Mouse (Mus musculus): ENCODE data around the gene Ifna6. TPM values are rescaled to one million over a fixed set of nuclear protein-coding genes. Genes with fewer than 3 reads are reported as not detected.

The Ifna6 gene
- polyA plus RNA-seq, 1 experiment from 2014 or later: not detected

Other genes starting within 250 kb of the Ifna6 start
- gene Ifna9, start 235.0 kb upstream of the Ifna6 start, polyA plus RNA-seq (2015; fragmentation: Nextera tagmentation; extraction: Ambion mirVana): not detected in 2 replicates
- gene Ifna12, start 224.0 kb upstream of the Ifna6 start, polyA plus RNA-seq (2015; fragmentation: Nextera tagmentation; extraction: Ambion mirVana): not detected in 2 replicates
- not detected in 2 replicates for gene C87499, start 193.0 kb upstream of the Ifna6 start, polyA plus RNA-seq (2015; fragmentation: Nextera tagmentation; extraction: Ambion mirVana)
- gene Ifna13, start 183.0 kb upstream of the Ifna6 start, polyA plus RNA-seq (2015; fragmentation: Nextera tagmentation; extraction: Ambion mirVana): not detected in 2 replicates
- gene Ifna16, start 150.5 kb upstream of the Ifna6 start, polyA plus RNA-seq (2015; fragmentation: Nextera tagmentation; extraction: Ambion mirVana): not detected in 2 replicates
- gene Ifna2, start 143.5 kb upstream of the Ifna6 start, polyA plus RNA-seq (2015; fragmentation: Nextera tagmentation; extraction: Ambion mirVana): not detected in 2 replicates
- not detected in 2 replicates for gene Ifnab, start 136.1 kb upstream of the Ifna6 start, polyA plus RNA-seq (2015; fragmentation: Nextera tagmentation; extraction: Ambion mirVana)
- gene Gm26566, start 105.6 kb upstream of the Ifna6 start, polyA plus RNA-seq (2015; fragmentation: Nextera tagmentation; extraction: Ambion mirVana): 0.25 and 0.32 TPM in 2 replicates
- gene Klhl9, start 105.0 kb upstream of the Ifna6 start, polyA plus RNA-seq (2015; fragmentation: Nextera tagmentation; extraction: Ambion mirVana): 22.4 and 23.5 TPM in 2 replicates
- not detected in 2 replicates for gene Gm13271, start 72.5 kb upstream of the Ifna6 start, polyA plus RNA-seq (2015; fragmentation: Nextera tagmentation; extraction: Ambion mirVana)
- 0.07 TPM in 1 of 2 replicates, not detected in the other for gene Gm13283, start 67.3 kb upstream of the Ifna6 start, polyA plus RNA-seq (2015; fragmentation: Nextera tagmentation; extraction: Ambion mirVana)
- 0.11 TPM in 1 of 2 replicates, not detected in the other for gene Gm13290, start 53.6 kb upstream of the Ifna6 start, polyA plus RNA-seq (2015; fragmentation: Nextera tagmentation; extraction: Ambion mirVana)
- gene Gm13289, start 50.5 kb upstream of the Ifna6 start, polyA plus RNA-seq (2015; fragmentation: Nextera tagmentation; extraction: Ambion mirVana): not detected in 2 replicates
- gene Gm13272, start 47.6 kb upstream of the Ifna6 start, polyA plus RNA-seq (2015; fragmentation: Nextera tagmentation; extraction: Ambion mirVana): not detected in 2 replicates
- gene Ifnz, start 45.3 kb upstream of the Ifna6 start, polyA plus RNA-seq (2015; fragmentation: Nextera tagmentation; extraction: Ambion mirVana): not detected in 2 replicates
- gene Gm13276, start 41.7 kb upstream of the Ifna6 start, polyA plus RNA-seq (2015; fragmentation: Nextera tagmentation; extraction: Ambion mirVana): not detected in 2 replicates
- gene Gm13277, start 38.8 kb upstream of the Ifna6 start, polyA plus RNA-seq (2015; fragmentation: Nextera tagmentation; extraction: Ambion mirVana): not detected in 2 replicates
- not detected in 2 replicates for gene Gm13278, start 35.9 kb upstream of the Ifna6 start, polyA plus RNA-seq (2015; fragmentation: Nextera tagmentation; extraction: Ambion mirVana)
- gene Gm13275, start 32.9 kb upstream of the Ifna6 start, polyA plus RNA-seq (2015; fragmentation: Nextera tagmentation; extraction: Ambion mirVana): not detected in 2 replicates
- gene Gm13279, start 30.0 kb upstream of the Ifna6 start, polyA plus RNA-seq (2015; fragmentation: Nextera tagmentation; extraction: Ambion mirVana): not detected in 2 replicates
- gene Gm13285, start 27.8 kb upstream of the Ifna6 start, polyA plus RNA-seq (2015; fragmentation: Nextera tagmentation; extraction: Ambion mirVana): 0.15 and 0.23 TPM in 2 replicates
- not detected in 2 replicates for gene Gm13287, start 24.2 kb upstream of the Ifna6 start, polyA plus RNA-seq (2015; fragmentation: Nextera tagmentation; extraction: Ambion mirVana)
- not detected in 2 replicates for gene Gm13288, start 21.9 kb upstream of the Ifna6 start, polyA plus RNA-seq (2015; fragmentation: Nextera tagmentation; extraction: Ambion mirVana)
- not detected in 2 replicates for gene Ifna7, start 11.2 kb upstream of the Ifna6 start, polyA plus RNA-seq (2015; fragmentation: Nextera tagmentation; extraction: Ambion mirVana)
- not detected in 2 replicates for gene Ifna11, start 7.5 kb upstream of the Ifna6 start, polyA plus RNA-seq (2015; fragmentation: Nextera tagmentation; extraction: Ambion mirVana)
- not detected in 2 replicates for gene Ifna5, start 8.1 kb downstream of the Ifna6 start, polyA plus RNA-seq (2015; fragmentation: Nextera tagmentation; extraction: Ambion mirVana)
- not detected in 2 replicates for gene Ifna4, start 14.4 kb downstream of the Ifna6 start, polyA plus RNA-seq (2015; fragmentation: Nextera tagmentation; extraction: Ambion mirVana)
- gene Ifna1, start 22.7 kb downstream of the Ifna6 start, polyA plus RNA-seq (2015; fragmentation: Nextera tagmentation; extraction: Ambion mirVana): not detected in 2 replicates
- not detected in 2 replicates for gene Ifne, start 52.8 kb downstream of the Ifna6 start, polyA plus RNA-seq (2015; fragmentation: Nextera tagmentation; extraction: Ambion mirVana)

Data from liver, embryonic 16.5 days (tissue).